Mouse (Mus musculus) heart, adult 2 months (tissue): Measurements from ENCODE around the gene Cavin4.

Experiments
- CTCF ChIP-seq: fragments of 200-600 bp; IDR thresholded peaks from 2 replicates; pipeline ENCODE4 v1.8.1; 2022; ENCODE audit warnings: antibody characterized with exemption, mild to moderate bottlenecking, moderate library complexity
- POLR2A ChIP-seq: fragments of 200-500 bp; IDR thresholded peaks from 2 replicates; pipeline ENCODE4 v1.6.1; 2011; ENCODE audit warnings: mild to moderate bottlenecking, low read depth, low read length, control low read depth; ENCODE audit not compliant: insufficient read depth

DNA sequence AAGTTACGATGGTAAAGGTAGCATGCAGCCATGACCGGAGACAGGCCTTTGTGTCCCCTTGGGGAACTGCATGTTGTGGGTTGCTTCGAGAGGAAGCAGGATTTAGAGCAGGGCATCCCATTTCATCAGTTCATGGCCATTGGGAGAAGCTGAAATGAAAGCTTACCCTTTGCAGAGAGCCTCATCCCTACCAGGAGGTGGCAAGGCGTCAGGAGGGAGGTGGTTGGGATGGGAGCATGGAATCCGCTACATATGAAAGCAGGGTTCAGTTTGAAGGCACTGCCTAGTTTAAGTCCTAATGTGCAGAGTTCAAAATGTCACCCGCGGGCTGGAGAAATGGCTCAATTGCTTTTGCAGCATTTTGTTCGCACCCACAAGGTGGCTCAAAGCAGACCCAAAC lies 14.0 kb downstream of the Cavin4 start:
- TF ChIP-seq CTCF (no peak), POLR2A (no peak)
